Mouse (Mus musculus) left cerebral cortex, adult 18-20 months (tissue): ENCODE data around the gene Ddx50. TPM values are rescaled to one million over a fixed set of nuclear protein-coding genes. Genes with fewer than 3 reads are reported as not detected.

Experiments used
- DNase-seq, 2 experiments: peaks; one replicate each; pipeline ENCODE4 v3.0.0; 2021 to 2022; ENCODE audit warnings: low spot score in 2 of 2, mixed read lengths in 1 of 2
- long read RNA-seq, 2 experiments: library from polyadenylated mRNA; stranded (forward); transcript quantifications; one replicate each; pipeline ENCODE4 v2.0.0; 2021
- total RNA-seq, 2 experiments: library from RNA; stranded (reverse); gene quantifications; 2 replicates each; pipeline ENCODE4 v1.2.3; 2021

The Ddx50 gene
- 100 to 1,000 TPM in 1 of 2 experiments, 10 to 100 TPM in 1; 89.0 to 101 TPM for total RNA-seq
- long read RNA-seq, experiment 1, transcript Ddx50-201 (15 exons, 2,535 nt): major isoform, 45 of 87 reads
- long read RNA-seq, experiment 1, transcript Ddx50-204 (1 exons, 2,681 nt): minor isoform, 5 of 87 reads
- long read RNA-seq, experiment 1, partial matches to known transcripts: 5 of 87 reads
- long read RNA-seq, experiment 1, other reads (novel, unspliced or antisense): 32 of 87 reads
- long read RNA-seq, experiment 2, transcript Ddx50-201 (15 exons, 2,535 nt): major isoform, 32 of 58 reads
- long read RNA-seq, experiment 2, partial matches to known transcripts: 4 of 58 reads
- long read RNA-seq, experiment 2, other reads (novel, unspliced or antisense): 20 of 58 reads

DNA sequence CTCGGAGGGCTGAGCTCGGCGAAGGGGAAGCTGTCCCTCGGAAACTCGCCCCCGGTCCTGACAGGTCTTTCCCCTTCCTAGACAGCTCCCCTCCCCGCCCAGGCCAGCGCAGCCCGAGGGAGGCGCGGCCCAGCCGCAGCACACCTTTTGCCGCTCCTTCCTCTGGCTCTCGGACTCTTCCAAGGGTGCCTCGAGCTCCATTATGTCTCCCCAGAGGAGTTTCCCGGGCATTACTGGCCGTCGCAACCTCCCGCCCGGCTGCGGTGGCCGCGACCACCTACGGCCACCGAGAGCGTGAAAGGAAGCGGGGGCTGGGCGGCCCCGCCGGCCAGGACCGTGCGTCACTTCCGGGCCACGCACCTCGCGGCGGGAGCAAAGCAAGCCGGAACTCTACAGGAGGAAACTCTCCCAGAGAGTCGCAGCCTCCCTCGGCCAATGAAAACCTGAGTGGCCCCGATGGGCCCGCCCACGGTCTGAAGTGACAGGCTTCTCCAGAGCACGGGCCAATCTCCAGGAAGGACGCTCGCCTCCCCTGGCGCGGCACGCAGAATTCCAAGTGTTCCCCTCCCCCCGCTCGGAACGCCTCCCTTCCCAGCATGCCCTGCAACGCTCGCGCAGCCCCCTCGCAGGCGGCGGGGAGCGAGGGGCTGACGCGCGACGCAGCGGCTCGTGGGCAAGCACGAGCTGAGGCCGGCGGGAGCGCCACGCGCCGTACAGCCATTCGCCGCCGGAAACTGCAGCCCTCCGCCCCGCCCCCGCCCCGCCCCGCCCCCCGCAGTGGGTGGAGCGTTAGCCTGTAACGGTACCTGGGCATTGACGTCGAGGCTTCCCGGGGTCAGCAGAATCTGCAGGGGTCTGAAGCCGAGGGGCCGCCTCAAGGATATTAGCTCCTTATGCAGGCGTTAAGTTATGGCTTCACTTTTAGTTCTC is at the start of gene Ddx50:
Gene Ddx50, minus strand, starts transcription at position 338 of the 930 bp plus-strand sequence.
- peak; percentile 99 to 100 for DNase-seq

DNA sequence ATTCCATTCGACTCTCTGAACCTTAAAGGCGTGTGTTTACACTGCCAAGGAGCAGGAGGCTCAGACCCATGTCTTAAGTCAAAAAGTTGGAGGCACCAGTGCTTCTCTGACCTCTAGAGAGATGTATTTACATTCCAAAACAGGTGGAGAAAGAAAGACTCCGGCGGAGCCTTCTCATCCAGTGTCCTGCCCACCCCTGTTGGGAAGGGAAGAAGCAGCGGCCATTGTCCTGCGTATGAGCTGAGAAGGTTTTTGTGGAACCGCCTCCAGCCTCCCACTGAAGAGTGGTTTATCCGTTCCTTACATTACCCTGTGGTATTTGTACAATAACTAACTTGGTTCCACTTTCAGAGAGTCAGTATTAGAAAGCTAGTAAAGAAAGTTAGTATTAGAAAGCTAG is 41.8 kb upstream of the Ddx50 start:
- DNase-seq: no peak

GRCm38 (mm10) chr10:62692244-62692643 is 41.2 kb upstream of the Ddx50 start:
- DNase-seq: no peak

- DNase-seq: no peak
Observed at GRCm38 (mm10) chr10:62687032-62687674, 36.1 kb upstream of the Ddx50 start.

DNA sequence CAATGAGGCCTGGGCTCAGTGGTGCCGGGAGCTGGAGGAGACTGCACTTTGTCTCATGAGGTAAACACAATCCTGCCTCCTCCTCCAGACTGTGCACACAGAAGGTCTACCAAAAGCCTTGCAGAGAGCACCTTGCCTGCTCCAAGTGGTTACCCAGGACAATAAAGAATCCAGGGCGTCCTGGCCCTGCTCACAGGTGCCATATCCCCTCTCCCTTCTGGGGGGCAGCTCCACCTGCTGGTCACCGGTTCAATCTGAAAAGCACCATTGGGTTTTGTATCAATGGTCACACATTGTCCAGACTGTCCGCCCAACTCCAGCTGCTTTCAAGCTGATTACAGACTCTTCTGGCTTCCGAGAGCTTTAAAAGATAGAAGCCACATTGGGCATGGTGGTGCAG is 32.0 kb upstream of the Ddx50 start:
- DNase-seq: no peak

DNA sequence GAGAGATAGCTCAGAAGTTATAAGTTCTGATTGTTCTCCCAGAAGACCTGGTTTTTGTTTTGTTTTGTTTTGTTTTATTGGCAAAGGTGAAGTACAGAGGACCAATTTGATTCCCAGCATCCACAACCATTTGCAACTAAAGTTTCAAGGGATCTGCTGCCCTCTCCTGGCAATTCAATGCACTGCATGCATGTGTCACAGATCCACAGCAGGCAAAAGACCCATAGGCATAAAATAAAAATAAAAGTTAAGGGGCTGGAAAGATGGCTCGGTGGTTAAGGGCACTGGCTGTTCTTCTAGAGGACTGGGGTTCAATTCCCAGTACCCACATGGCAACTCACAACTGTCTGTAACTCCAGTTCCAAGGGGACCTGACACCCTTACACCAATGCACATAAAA is 28.8 kb upstream of the Ddx50 start:
- DNase-seq: no peak

DNA sequence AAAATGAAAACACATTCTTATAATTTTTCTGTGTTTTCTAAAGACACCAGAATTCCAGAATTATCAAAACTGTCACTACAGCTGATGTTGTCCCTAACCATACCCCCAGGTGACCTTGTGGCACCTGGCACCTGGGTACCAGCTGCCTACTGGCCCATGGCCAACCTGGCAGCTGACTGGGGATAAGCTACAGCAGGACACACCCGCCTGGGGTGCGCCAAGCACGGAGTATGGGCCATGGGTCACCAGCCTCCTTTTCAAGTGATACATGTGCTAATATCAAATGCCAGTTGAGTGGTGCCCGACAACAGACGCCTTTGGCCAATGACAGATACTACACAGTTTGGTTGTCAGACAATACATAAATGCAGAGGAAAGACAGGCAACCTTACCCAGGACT is 26.3 kb upstream of the Ddx50 start:
- no peak for DNase-seq

DNA sequence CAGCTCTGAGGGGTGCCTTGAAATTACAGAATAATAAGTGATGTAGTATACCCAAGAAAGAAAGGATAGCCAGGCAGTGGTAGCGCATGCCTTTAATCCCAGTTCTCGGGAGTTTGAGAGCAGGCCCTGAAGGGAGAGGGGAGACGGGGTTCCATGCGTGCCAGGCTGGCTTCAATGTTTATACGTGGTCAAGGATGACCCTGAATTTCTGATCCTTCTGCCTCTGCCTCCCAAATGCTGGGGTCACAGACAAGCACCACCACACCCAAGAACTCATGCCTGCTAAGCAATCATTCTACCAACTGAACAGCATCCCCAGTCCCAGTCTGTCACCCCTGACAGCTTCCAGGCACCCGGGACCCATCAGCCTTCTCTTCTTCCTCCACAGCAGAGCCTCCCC is 25.2 kb upstream of the Ddx50 start:
- DNase-seq: no peak

DNA sequence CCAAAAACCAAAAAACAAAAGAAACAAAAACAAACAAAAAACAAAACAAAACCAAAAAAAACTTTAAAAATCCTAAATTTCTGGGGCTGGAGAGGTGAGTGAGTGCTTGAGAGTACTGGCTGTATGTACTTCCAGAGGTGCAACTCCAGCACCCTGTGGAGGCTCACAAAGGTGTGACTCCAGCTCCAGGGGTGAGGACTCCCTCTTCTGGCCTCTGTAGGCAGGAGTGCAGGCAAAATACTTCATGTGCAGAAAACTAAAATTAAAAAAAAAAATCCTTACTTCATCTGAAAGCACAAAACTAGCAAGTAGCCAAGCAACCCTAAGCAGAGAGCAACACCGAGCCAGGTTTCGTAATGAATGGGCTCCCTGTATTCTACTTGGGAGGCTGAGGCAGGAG is 21.3 kb upstream of the Ddx50 start:
- DNase-seq: no peak

- no peak for DNase-seq
Observed at GRCm38 (mm10) chr10:62669245-62669644, 18.2 kb upstream of the Ddx50 start.

DNA sequence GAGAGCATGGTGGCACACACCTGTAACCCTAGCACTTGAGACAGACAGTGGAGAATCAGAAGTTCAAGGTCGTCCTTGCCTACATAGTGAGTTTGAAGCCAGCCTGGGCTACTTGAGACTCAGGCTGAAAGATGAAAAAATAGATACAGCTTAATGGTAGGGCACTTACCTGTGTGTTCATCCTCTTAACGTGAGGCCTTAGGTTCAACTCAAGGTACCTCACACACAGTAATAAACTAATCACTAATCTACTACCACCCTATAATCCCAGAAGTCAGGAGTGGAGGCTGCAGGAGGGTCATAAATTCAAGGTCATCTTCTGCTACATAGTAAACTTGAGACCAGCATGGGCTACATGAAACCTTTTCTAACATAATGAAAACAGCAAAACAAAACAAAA is 17.4 kb upstream of the Ddx50 start:
- DNase-seq: no peak

- DNase-seq: no peak
Observed at GRCm38 (mm10) chr10:62668043-62668442, 17.0 kb upstream of the Ddx50 start.

GRCm38 (mm10) chr10:62664963-62665590 is 14.1 kb upstream of the Ddx50 start:
- no peak for DNase-seq

GRCm38 (mm10) chr10:62664171-62664570 is 13.2 kb upstream of the Ddx50 start:
- DNase-seq: no peak

DNA sequence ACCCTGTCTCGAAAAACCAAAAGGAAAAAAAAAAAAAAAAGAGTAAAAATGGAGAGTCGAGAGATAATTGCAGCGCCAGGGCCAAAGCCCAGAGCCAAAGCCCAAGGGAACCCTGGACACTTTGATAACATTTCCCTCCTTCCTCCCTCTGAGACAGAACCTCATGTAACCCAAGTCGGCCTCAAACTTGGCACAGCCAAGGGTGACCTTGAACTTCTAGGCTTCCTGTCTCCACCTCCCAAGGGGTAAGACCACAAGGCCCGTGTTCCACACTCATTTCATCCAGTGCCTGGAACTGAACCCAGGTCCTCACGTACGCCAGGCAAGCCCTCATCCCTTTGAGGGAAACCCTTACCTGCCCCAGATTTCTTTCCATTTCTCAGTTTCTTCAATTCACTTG is 5.7 kb upstream of the Ddx50 start:
- no peak for DNase-seq

- DNase-seq: no peak
Observed at GRCm38 (mm10) chr10:62651961-62652360, 943 bp upstream of the Ddx50 start.

DNA sequence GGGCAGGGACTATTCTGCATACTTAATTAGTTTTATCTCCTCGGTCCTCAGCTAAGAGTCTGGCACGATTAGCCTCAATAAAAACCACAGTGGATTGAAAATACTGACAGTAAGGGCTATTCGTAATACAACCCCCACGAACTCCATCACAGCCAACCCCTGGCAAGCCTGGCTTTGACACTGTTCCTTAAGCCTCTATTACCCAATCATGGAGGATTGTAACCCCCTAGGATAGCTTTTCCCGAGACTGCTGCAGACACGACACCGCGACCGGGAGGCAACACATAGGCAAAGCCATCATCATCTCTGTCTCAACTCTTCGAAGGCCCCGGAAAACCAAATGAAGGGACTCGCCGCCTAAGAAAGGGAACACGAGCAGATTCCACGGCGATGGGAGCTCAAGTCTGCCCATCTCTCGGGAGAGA is 648 bp downstream of the Ddx50 start:
- DNase-seq: no peak

DNA sequence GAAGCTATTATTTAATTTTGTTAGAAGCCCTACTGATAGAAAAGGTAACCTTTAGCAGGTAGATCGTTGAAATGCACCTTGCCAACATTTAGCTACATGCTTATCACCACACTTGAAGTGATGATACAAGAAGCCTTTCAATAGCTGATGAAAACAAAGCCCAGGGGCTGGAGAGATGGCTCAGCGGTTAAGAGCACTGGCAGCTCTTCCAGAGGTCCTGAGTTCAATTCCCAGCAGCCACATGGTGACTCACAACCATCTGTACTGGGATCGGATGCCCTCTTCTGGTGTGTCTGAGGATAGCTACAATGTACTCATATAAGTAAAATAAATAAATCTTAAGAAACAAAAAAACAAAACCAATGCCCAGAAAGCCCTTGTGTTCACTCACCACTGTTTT is 46.9 kb downstream of the Ddx50 start:
- no peak for DNase-seq

DNA sequence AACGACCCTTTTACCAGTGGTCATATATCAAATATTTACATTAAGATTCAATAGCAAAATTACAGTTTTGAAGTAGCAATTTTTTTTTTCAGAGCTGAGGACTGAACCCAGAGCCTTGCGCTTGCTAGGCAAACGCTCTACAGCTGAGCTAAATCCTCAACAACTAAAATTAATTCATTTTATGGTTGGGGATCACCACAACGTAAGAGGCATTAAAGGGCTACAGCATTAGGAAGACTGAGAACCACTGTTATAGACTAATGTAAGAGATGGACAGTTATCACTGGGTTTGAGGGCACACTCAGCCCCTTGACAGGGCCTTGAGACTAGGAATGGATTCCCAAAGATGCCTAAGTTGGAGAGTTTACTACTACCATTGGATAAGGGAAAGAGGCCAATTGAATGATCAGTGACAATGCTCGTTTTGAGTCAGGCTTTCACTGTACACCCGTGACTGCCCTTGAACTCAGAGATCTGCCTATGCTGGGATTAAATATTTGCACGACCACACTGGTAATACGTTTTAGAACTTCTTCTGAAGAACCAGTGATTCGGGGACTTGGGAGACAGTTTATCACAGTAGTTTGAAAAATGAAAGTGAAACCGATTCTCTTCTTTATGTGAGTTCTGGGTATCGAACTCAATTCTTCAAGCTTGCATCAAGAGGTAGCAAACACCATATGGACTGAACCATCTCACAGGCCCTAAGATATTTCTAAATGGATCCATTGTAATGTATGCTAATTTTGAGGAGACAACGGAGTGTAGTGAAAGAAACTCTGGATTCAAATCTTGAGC is 47.6 kb downstream of the Ddx50 start:
- DNase-seq: no peak
